Comparison of ENCODE assay signal across 31 mouse cellular contexts in the genomic region with DNA sequence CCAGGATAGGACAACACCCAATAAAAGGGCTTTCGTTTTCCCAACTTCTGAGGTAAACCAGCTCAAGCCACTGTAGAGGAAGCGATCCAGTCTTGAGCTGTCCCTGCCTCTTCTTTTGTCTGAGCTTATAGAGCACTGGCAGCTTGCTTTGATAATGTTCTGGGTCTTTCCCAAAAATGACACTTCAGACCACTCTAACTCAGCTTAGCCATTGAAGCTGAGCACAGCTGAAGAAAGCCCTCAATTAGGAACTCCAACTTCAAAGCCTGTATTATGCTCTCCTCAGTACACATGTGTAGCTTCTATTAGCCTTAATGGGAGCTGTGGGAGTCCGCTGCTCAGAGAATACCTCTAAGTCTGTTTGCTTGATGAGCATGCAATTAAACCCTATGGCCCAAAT.
DNase-seq lines count a peak whose midpoint lies in the region; ATAC-seq lines count a peak whose summit lies in the region.
"Had no signal": no experiment of that assay in that cellular context is flagged by ENCODE, and none has a peak within 500 bp of the region (broad histone marks: within the 10 kb centered on the region; RNA-seq: fewer than 3 reads in every experiment).

No protein-coding gene starts in this region.

- no peak overlapping the region for H3K4me3 ChIP-seq in embryonic facial prominence, embryonic 12.5 days
- no peak overlapping the region for H3K4me3 ChIP-seq in embryonic facial prominence, embryonic 10.5 days
- H3K4me3 ChIP-seq in forebrain, embryonic 13.5 days, result no peak overlapping the region
- H3K4me3 ChIP-seq: erythroblast, embryonic 14.5 days; heart, embryonic 15.5 days; left cerebral cortex, adult 2 months; limb, embryonic 15.5 days; liver, embryonic 15.5 days; lung, embryonic 15.5 days; neural tube, embryonic 12.5 days had no signal

- H3K4me2 ChIP-seq in embryonic facial prominence, embryonic 12.5 days (replicated peaks), result no peak overlapping the region
- H3K4me2 ChIP-seq in forebrain, embryonic 13.5 days, result no peak overlapping the region
- H3K4me2 ChIP-seq: heart, embryonic 15.5 days; hindbrain, embryonic 14.5 days; limb, embryonic 15.5 days; liver, embryonic 15.5 days; lung, embryonic 15.5 days; neural tube, embryonic 12.5 days had no signal

- H3K27me3 ChIP-seq in embryonic facial prominence, embryonic 12.5 days, result no peaks in the 10 kb centered on the region
- H3K27me3 ChIP-seq in embryonic facial prominence, embryonic 10.5 days (replicated peaks; ENCODE audit: low read depth, poor library complexity, severe bottlenecking), result no peaks in the 10 kb centered on the region
- H3K27me3 ChIP-seq in forebrain, embryonic 13.5 days, result no peaks in the 10 kb centered on the region
- H3K27me3 ChIP-seq: heart, embryonic 15.5 days; limb, embryonic 15.5 days; liver, embryonic 15.5 days; lung, embryonic 15.5 days; neural tube, embryonic 12.5 days had no signal

- no peak overlapping the region for H3K27ac ChIP-seq in embryonic facial prominence, embryonic 12.5 days
- H3K27ac ChIP-seq in embryonic facial prominence, embryonic 10.5 days (replicated peaks), result no peak overlapping the region
- no peak overlapping the region for H3K27ac ChIP-seq in forebrain, embryonic 13.5 days
- H3K27ac ChIP-seq: heart, embryonic 15.5 days; hindbrain, embryonic 14.5 days; left cerebral cortex, adult 2 months; limb, embryonic 15.5 days; liver, embryonic 15.5 days; lung, embryonic 15.5 days; neural tube, embryonic 12.5 days had no signal

- H3K4me1 ChIP-seq in embryonic facial prominence, embryonic 12.5 days, result no peaks in the 10 kb centered on the region
- 0 out of 2 replicates have a peak, but pooled peaks cover 2% of the 10 kb centered on the region for H3K4me1 ChIP-seq in embryonic facial prominence, embryonic 10.5 days
- peaks cover 7% of the 10 kb centered on the region for H3K4me1 ChIP-seq in forebrain, embryonic 13.5 days
- H3K4me1 ChIP-seq: heart, embryonic 15.5 days; limb, embryonic 15.5 days; liver, embryonic 15.5 days; lung, embryonic 15.5 days; neural tube, embryonic 12.5 days had no signal

- H3K9me3 ChIP-seq in embryonic facial prominence, embryonic 12.5 days, result no peaks in the 10 kb centered on the region
- H3K9me3 ChIP-seq in embryonic facial prominence, embryonic 10.5 days, result no peaks in the 10 kb centered on the region
- H3K9me3 ChIP-seq in forebrain, embryonic 13.5 days (replicated peaks), result no peaks in the 10 kb centered on the region
- H3K9me3 ChIP-seq: G1E; heart, embryonic 15.5 days; limb, embryonic 15.5 days; liver, embryonic 15.5 days; lung, embryonic 15.5 days; neural tube, embryonic 12.5 days had no signal

- ATAC-seq in embryonic facial prominence, embryonic 12.5 days (ENCODE audit: insufficient number of reproducible peaks, insufficient read depth, low FRiP score, low TSS enrichment), result 0 out of 2 replicates have a peak, but pooled peaks have one; percentile 41
- peak; percentile 75 for ATAC-seq in forebrain, embryonic 13.5 days
- ATAC-seq: activated CD4-positive, CD25-positive, alpha-beta regulatory T cell, adult 4 months; CD4-positive, CD25-positive, alpha-beta regulatory T cell, adult 4 months; inflammation-experienced regulatory T-cells, adult 6 months had no signal

- no peak for DNase-seq in embryonic facial prominence, embryonic 10.5 days (ENCODE audit: low spot score)
- DNase-seq in ZHBTc4 (ENCODE audit: low read depth, low spot score), result peak; percentile 59
- DNase-seq in retina, embryonic 14.5 days (ENCODE audit: low spot score), result peak; percentile 61
- no peak for DNase-seq in spleen, adult 18-20 months
- no peak for DNase-seq in kidney, adult 18-20 months
- no peak for DNase-seq in cerebellum, postnatal 4 days (ENCODE audit: low spot score in 2 of 2)
- DNase-seq: adrenal gland, adult 8-10 months; cerebellum, adult 2 months; cerebellum, postnatal 36 days; heart, postnatal 36 days; kidney, adult 8-10 months; kidney, postnatal 10 days; left cerebral cortex, postnatal 4 days; lung, postnatal 4 days; right cerebral cortex, postnatal 4 days; thymus, adult 2 months; thymus, postnatal 4 days had no signal

- H3K9ac ChIP-seq in embryonic facial prominence, embryonic 12.5 days, result no peak overlapping the region
- H3K9ac ChIP-seq in forebrain, embryonic 13.5 days, result no peak overlapping the region
- H3K9ac ChIP-seq: heart, embryonic 15.5 days; hindbrain, embryonic 14.5 days; limb, embryonic 15.5 days; liver, embryonic 15.5 days; lung, embryonic 15.5 days; neural tube, embryonic 12.5 days had no signal

- WGBS in embryonic facial prominence, embryonic 12.5 days, result 73% methylated on average over 3 of the region's 3 CpGs
- 65% methylated on average over 3 of the region's 3 CpGs for WGBS in embryonic facial prominence, embryonic 10.5 days
- 7% methylated on average over 3 of the region's 3 CpGs for WGBS in forebrain, embryonic 13.5 days

- no peaks in the 10 kb centered on the region for H3K36me3 ChIP-seq in embryonic facial prominence, embryonic 12.5 days
- H3K36me3 ChIP-seq in embryonic facial prominence, embryonic 10.5 days (replicated peaks), result no peaks in the 10 kb centered on the region
- H3K36me3 ChIP-seq in forebrain, embryonic 13.5 days (ENCODE audit: poor library complexity, severe bottlenecking), result no peaks in the 10 kb centered on the region
- H3K36me3 ChIP-seq: G1E; heart, embryonic 15.5 days; limb, embryonic 15.5 days; liver, embryonic 15.5 days; lung, embryonic 15.5 days; neural tube, embryonic 12.5 days had no signal

Comparison
In these comparisons a context has a peak if more than half of its experiments do, and no peak if none do; other contexts are left out.
1. DNase-seq: peak in ZHBTc4 (single experiment) and retina, embryonic 14.5 days (single experiment); none in embryonic facial prominence, embryonic 10.5 days (single experiment), spleen, adult 18-20 months (0 of 2), kidney, adult 18-20 months (single experiment) and cerebellum, postnatal 4 days (0 of 2).